Mouse (Mus musculus) spleen, adult 2 months (tissue): ENCODE results near the gene Ttc30a2.
"Not testable (repeated sequence)": the region's sequence is repeated elsewhere in the genome, so short reads cannot be mapped to it uniquely, and the experiment has no call there.

Source experiments
- CTCF ChIP-seq: fragments of 200-500 bp; IDR thresholded peaks from 2 replicates; pipeline ENCODE4 v1.5.1; 2011; ENCODE audit warnings: mild to moderate bottlenecking, inconsistent platforms; ENCODE audit not compliant: insufficient read depth, insufficient read length, insufficient replicate concordance; ENCODE audit errors: extremely low read depth
- POLR2A ChIP-seq: fragments of 200-500 bp; IDR thresholded peaks from 2 replicates; pipeline ENCODE4 v1.6.1; 2011; ENCODE audit warnings: low read depth, low read length, inconsistent platforms

DNA sequence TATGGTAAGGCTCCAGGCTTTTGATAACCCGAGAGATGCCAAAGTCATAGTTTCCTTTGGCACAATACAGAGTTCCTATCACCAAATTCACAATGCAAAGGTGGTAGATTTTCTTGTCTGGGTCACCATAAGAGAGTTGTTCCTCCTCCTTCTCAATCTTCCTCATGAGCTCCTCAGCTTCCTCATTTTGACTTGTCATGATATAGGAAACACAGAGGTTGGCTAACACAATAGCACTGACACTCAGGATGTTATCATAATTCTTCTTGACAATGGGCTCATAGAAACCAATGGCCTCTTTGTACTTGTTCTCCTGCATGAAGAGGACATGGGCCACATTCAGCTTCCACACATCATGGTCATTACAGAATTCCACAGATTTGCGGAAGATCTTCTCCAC is 41.3 kb downstream of the Ttc30a2 start:
- not testable (repeated sequence) for TF ChIP-seq POLR2A, CTCF
